Mouse (Mus musculus) embryonic facial prominence, embryonic 11.5 days (tissue): ENCODE data around the gene Clcc1. TPM values are rescaled to one million over a fixed set of nuclear protein-coding genes. Genes with fewer than 3 reads are reported as not detected.
"Not testable (repeated sequence)": the region's sequence is repeated elsewhere in the genome, so short reads cannot be mapped to it uniquely, and the experiment has no call there.

Experiments
- ATAC-seq: fragments of 200-750 bp; cut with Nextera tagmentation; replicated peaks from 2 replicates; pipeline ENCODE4 v1.8.0; 2017; ENCODE audit warnings: low read depth; ENCODE audit not compliant: insufficient number of reproducible peaks, low FRiP score, low TSS enrichment
- DNase-seq: peaks from one replicate; pipeline ENCODE4 v3.0.0-alpha.2; 2015; ENCODE audit warnings: low spot score
- H3K27ac ChIP-seq: fragments of 300-500 bp; sonication (generic); replicated peaks from 2 replicates; pipeline ENCODE4 v1.5.1; 2014; ENCODE audit warnings: mild to moderate bottlenecking, low read depth, low read length, control low read depth
- H3K27me3 ChIP-seq: fragments of 300-500 bp; sonication (generic); 2 replicates; pipeline ENCODE4 v1.6.1; 2014; ENCODE audit warnings: mild to moderate bottlenecking, low read length, moderate library complexity, mixed read lengths; ENCODE audit not compliant: control insufficient read depth, insufficient read depth
- H3K36me3 ChIP-seq: fragments of 300-500 bp; sonication (generic); replicated peaks from 2 replicates; pipeline ENCODE4 v1.6.1; 2014; ENCODE audit warnings: low read depth, mild to moderate bottlenecking, low read length, moderate library complexity, mixed read lengths; ENCODE audit not compliant: control insufficient read depth, insufficient read depth
- H3K4me1 ChIP-seq: fragments of 300-500 bp; sonication (generic); 2 replicates; pipeline ENCODE4 v1.6.1; 2014; ENCODE audit warnings: low read length, mixed read lengths; ENCODE audit not compliant: control insufficient read depth, insufficient read depth
- H3K4me2 ChIP-seq: fragments of 300-500 bp; sonication (generic); 2 replicates; pipeline ENCODE4 v1.6.1; 2014; ENCODE audit warnings: low read depth, mild to moderate bottlenecking, control low read depth, low read length, moderate library complexity
- H3K4me3 ChIP-seq: fragments of 300-500 bp; sonication (generic); 2 replicates; pipeline ENCODE4 v1.5.1; 2014; ENCODE audit warnings: low read depth, low read length, control low read depth
- H3K9ac ChIP-seq: fragments of 300-500 bp; sonication (generic); replicated peaks from 2 replicates; pipeline ENCODE4 v1.6.1; 2014; ENCODE audit warnings: mild to moderate bottlenecking, control low read depth, low read length
- H3K9me3 ChIP-seq: fragments of 300-500 bp; sonication (generic); replicated peaks from 2 replicates; pipeline ENCODE4 v1.6.1; 2016; ENCODE audit warnings: mild to moderate bottlenecking, low read length, inconsistent platforms, mixed read lengths; ENCODE audit not compliant: control insufficient read depth
- WGBS: fragments of 180-500 bp; shearing (Covaris S2); extraction: QIAGEN DNeasy Blood & Tissue Kit; methylation state at CpG from one replicate; pipeline ENCODE4 v1.1.7; 2014; 5-methylcytosine and 5-hydroxymethylcytosine counted together
- polyA plus RNA-seq: library from polyadenylated mRNA; unstranded; fragments of >200 nt; fragmentation: Nextera tagmentation; extraction: Ambion mirVana; gene quantifications from 2 replicates; pipeline ENCODE4 v1.2.1, GENCODE M21; 2014

Gene Clcc1
- 73.2 and 79.8 TPM in 2 replicates for polyA plus RNA-seq

DNA sequence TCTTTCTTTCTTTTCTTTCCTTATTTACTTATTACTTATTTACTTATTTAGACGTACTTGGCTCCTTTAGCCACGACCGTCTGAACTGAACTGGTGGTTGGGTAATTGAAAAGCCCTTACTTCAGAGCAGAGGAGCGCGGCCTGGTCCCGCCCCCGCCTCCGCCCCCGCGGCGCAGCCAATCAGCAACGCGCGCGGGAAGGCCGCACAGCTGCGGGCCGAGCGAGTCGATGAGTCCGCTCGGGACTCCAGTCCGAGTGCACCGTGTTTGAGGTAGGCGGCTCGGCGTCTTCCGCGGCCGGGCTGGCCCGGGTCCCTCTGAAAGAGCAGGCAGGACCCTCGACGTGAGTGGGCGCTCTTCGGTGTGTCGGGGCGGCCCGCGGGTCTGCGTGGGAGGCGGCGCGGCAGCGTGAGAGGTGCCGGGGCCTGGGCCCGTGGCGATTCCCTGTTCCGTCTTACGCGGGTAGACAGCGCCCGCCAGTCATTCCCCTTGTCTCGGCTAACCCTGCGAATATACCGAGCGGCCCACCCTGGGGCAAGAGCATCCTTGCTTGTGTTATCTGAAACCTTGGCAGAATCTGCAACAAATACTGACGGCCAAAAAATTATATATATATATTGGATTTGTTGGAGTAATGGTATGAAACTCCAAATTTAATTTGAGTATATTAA, at the start of gene Clcc1:
Gene Clcc1 (plus strand): TSS at position 204 of the 670 bp plus-strand sequence.
- Histone ChIP-seq H3K4me1 (0 out of 2 replicates have a peak, but pooled peaks cover 3% of the 10 kb centered on the region), H3K27me3 (no peaks in the 10 kb centered on the region), H3K9ac (peak within 1 kb of the TSS; percentile 95), H3K36me3 (no peaks in the 10 kb centered on the region; the same call in 1 of the 2 replicates), H3K27ac (peak within 1 kb of the TSS; percentile 59; the same call in 1 of the 2 replicates), H3K4me3 (peak within 1 kb of the TSS; percentile 79), H3K4me2 (peak within 1 kb of the TSS; percentile 36), H3K9me3 (no peaks in the 10 kb centered on the region)
- ATAC-seq = peak; percentile 94
- under 1% methylated on average over 56 of the region's 57 CpGs for whole genome bisulfite sequencing
- DNase-seq = peak; percentile 94

DNA sequence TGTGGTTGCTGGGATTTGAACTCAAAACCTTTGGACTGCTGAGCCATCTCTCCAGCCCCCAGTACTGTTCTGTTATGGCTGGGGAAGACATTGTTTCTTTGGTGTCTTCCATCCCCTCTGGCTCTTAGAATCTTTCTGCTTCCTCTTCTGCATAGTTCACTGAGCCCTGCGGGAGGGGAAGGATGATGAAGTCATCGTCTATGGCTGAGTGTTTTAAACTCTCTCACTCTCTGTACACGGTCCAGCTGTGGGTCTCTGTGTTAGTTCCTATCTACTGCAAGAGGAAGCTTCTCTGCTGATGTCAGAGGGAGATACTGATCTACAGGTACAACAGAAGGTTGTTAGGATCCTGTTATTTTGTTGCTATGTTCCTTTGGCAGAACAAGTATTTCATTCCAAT, 44.8 kb upstream of the Clcc1 start:
- Histone ChIP-seq H3K9me3 (no peaks in the 10 kb centered on the region), H3K4me3 (no peak overlapping the region), H3K27me3 (no peaks in the 10 kb centered on the region), H3K4me2 (no peak overlapping the region), H3K9ac (no peak overlapping the region), H3K36me3 (no peaks in the 10 kb centered on the region), H3K27ac (no peak overlapping the region), H3K4me1 (no peaks in the 10 kb centered on the region)
- DNase-seq = no peak
- no peak for ATAC-seq
- WGBS = 55% methylated on average over 3 of the region's 3 CpGs

DNA sequence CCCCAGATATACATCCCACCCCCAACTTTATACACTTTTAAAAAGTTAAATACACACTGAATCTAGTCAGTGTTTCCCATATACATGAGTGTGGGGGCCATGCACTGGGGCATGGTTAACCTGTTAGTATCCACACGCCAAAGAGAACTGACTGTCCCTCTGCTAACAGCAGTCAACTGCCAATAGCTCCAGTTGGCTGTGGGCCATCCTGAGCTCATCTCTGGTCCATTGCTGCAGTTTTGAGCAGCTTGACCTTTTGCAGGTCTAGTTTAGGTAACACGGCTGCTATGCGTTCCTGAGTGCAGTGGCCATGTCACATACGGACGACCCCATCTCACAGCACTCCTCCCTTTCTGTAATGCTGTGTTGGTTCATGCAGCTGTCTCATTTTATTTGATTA, 19.0 kb upstream of the Clcc1 start:
- Histone ChIP-seq H3K4me2 (no peak overlapping the region), H3K9ac (no peak overlapping the region), H3K4me1 (no peaks in the 10 kb centered on the region), H3K4me3 (no peak overlapping the region), H3K36me3 (no peaks in the 10 kb centered on the region; the same call in 1 of the 2 replicates), H3K9me3 (no peaks in the 10 kb centered on the region), H3K27ac (no peak overlapping the region), H3K27me3 (no peaks in the 10 kb centered on the region)
- ATAC-seq = no peak
- 88% methylated on average over 5 of the region's 5 CpGs for WGBS
- DNase-seq = no peak

DNA sequence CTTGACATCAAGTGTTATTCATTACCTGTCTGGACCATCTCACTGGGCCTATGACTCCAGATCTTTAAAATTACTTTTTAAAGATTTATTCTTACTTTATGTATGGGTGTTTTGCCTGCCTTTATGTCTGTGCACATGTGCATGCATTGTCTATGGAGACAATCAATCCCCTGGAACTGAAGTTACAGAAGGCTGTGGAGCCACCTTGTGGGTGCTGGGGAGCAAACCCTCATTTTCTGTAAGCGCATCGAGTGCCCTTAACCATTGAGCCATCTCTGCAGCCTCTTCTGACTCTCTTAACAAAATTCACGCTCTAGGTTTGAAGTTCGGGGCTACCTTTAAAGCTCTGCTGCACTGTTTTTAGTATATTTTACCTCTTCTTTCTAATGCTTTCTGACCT, 14.3 kb upstream of the Clcc1 start:
- Histone ChIP-seq H3K36me3 (no peaks in the 10 kb centered on the region; the same call in 1 of the 2 replicates), H3K4me1 (no peaks in the 10 kb centered on the region), H3K27me3 (no peaks in the 10 kb centered on the region), H3K9ac (no peak overlapping the region), H3K4me3 (no peak overlapping the region), H3K4me2 (no peak overlapping the region), H3K9me3 (no peaks in the 10 kb centered on the region), H3K27ac (no peak overlapping the region)
- WGBS = 67% methylated on average over 4 of the region's 4 CpGs
- DNase-seq = no peak
- no peak for ATAC-seq

DNA sequence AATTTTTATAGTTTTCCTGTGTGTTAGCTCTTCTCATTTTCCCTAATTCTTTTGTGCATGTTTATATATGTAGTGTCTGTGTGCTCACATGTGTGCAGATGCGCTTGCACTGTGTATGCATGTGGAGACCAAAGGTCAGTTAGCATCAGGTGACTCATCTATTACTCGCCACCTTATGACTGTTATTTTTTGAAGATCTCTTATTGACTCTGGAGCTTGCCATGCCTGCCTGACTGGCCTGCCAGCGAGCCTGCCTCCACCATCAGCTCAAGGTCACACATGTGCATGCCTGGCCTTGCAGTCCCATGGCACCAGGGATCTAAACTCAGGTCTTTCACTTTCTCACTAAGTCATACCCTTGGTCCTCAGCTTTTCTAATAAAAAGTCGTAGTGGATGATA, 12.7 kb upstream of the Clcc1 start:
- ATAC-seq = no peak
- Histone ChIP-seq H3K27me3 (no peaks in the 10 kb centered on the region), H3K36me3 (no peaks in the 10 kb centered on the region; the same call in 1 of the 2 replicates), H3K4me2 (no peak overlapping the region), H3K9ac (no peak overlapping the region), H3K27ac (no peak overlapping the region), H3K4me3 (no peak overlapping the region), H3K9me3 (no peaks in the 10 kb centered on the region), H3K4me1 (no peaks in the 10 kb centered on the region)
- DNase-seq = no peak
- WGBS = 79% methylated on average over 4 of the region's 4 CpGs

DNA sequence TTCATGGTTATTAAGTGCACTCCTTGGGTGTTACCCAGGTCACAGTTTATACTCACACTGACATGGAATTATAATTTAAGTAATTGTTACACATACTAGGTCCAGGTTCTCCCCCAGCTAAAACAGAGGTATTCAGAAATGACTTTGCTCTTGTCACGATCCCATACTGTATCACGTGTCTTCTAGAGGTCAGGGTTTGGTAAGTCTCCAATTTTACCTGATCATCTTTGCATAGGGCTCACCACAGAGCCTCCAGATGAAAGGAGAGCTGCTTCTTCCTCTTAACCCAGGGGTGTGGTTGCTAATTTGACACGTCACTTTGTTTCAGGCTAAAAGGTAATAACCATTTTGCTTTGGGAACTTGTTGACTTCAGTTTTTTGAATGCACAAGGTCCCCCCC, 8.9 kb upstream of the Clcc1 start:
- H3K27me3 ChIP-seq = no peaks in the 10 kb centered on the region
- H3K36me3 ChIP-seq = no peaks in the 10 kb centered on the region
- H3K27ac ChIP-seq = no peak overlapping the region
- DNase-seq (no peak), ATAC-seq (no peak)
- H3K4me1 ChIP-seq = no peaks in the 10 kb centered on the region
- 90% methylated on average over 3 of the region's 3 CpGs for WGBS
- no peak overlapping the region for H3K4me3 ChIP-seq
- no peak overlapping the region for H3K9ac ChIP-seq
- no peak overlapping the region for H3K4me2 ChIP-seq
- no peaks in the 10 kb centered on the region for H3K9me3 ChIP-seq

DNA sequence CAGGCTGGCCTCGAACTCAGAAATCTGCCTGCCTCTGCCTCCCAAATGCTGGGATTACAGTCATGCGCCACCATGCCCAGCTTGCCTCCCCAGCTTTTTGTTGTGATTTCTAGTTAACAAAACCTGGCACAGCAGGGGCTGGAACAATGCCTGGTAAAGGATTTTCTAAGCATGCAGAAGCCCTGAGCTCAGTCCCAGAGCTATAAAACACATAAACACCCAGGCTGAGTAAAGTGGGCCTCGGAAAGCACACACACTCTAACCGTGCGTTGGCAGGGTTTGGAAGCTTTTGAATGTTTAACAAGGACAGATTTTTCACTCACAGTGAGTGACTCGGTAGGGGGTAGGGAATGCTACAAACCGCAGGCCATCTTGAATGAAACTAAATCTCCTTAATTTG, 7.7 kb upstream of the Clcc1 start:
- Histone ChIP-seq H3K36me3 (no peaks in the 10 kb centered on the region), H3K9me3 (no peaks in the 10 kb centered on the region), H3K27me3 (no peaks in the 10 kb centered on the region), H3K4me1 (no peaks in the 10 kb centered on the region), H3K4me3 (no peak overlapping the region), H3K9ac (no peak overlapping the region), H3K27ac (no peak overlapping the region), H3K4me2 (no peak overlapping the region)
- DNase-seq = no peak
- no peak for ATAC-seq
- 69% methylated on average over 7 of the region's 7 CpGs for WGBS

DNA sequence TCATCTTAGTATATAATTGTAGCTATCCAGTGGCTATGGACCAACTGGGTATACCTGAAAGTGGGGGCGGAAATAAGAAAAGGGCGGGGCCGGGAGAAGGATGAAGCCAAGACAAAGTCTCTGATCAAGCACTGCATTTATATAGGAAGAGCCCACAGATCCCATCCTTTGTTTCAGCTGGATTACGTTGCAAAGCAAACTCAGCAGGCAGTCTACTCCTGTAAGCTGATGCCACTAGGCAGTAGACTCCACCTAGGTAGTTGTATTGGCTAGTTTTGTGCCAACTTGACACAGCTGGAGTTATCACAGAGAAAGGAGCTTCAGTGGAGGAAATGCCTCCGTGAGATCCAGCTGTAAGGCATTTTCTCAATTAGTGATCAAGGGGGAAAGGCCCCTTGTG, 6.0 kb upstream of the Clcc1 start:
- not testable (repeated sequence) for H3K9ac ChIP-seq, H3K36me3 ChIP-seq, H3K27ac ChIP-seq, H3K4me1 ChIP-seq, H3K4me2 ChIP-seq, ATAC-seq, H3K4me3 ChIP-seq, DNase-seq, H3K9me3 ChIP-seq, H3K27me3 ChIP-seq
- WGBS = 33% methylated on average over 5 of the region's 5 CpGs
